Mouse (Mus musculus) cerebellum, postnatal 36 days (tissue): ENCODE data around the gene Mdga1.

Source experiments
- DNase-seq, 2 experiments: peaks; one replicate each; pipeline ENCODE4 v3.0.0; 2021 to 2022; ENCODE audit warnings: mixed read lengths in 2 of 2

The Mdga1 gene

GRCm38 (mm10) chr17:29884596-29884995 is 85.3 kb downstream of the Mdga1 start:
- peak; percentile 37 to 51 for DNase-seq

GRCm38 (mm10) chr17:29883351-29883750 is 86.5 kb downstream of the Mdga1 start:
- no peak for DNase-seq

- DNase-seq, result peak; percentile 78 to 79
Measured at GRCm38 (mm10) chr17:29882885-29883284, 87.0 kb downstream of the Mdga1 start.

- DNase-seq, result no peak
Measured at GRCm38 (mm10) chr17:29880251-29880650, 89.6 kb downstream of the Mdga1 start.

- no peak for DNase-seq
Measured at GRCm38 (mm10) chr17:29878990-29879389, 90.9 kb downstream of the Mdga1 start.

GRCm38 (mm10) chr17:29874082-29874679 is 95.7 kb downstream of the Mdga1 start:
- DNase-seq, result peak; percentile 23 to 32

GRCm38 (mm10) chr17:29873580-29874015 is 96.3 kb downstream of the Mdga1 start:
- peak; percentile 82 to 87 for DNase-seq

- DNase-seq, result no peak
Measured at GRCm38 (mm10) chr17:29870316-29870715, 99.6 kb downstream of the Mdga1 start.

- DNase-seq, result no peak
Measured at GRCm38 (mm10) chr17:29865914-29866313, 104.0 kb downstream of the Mdga1 start.

GRCm38 (mm10) chr17:29864440-29864839 is 105.4 kb downstream of the Mdga1 start:
- no peak for DNase-seq

- DNase-seq, result no peak
Measured at GRCm38 (mm10) chr17:29859788-29860283, 110.1 kb downstream of the Mdga1 start.

GRCm38 (mm10) chr17:29858764-29859163 is 111.1 kb downstream of the Mdga1 start:
- DNase-seq, result peak; percentile 35 to 43

- DNase-seq, result no peak
Measured at GRCm38 (mm10) chr17:29855702-29856580, 113.9 kb downstream of the Mdga1 start.

- DNase-seq, result no peak
Measured at GRCm38 (mm10) chr17:29854835-29855234, 115.1 kb downstream of the Mdga1 start.

GRCm38 (mm10) chr17:29854388-29854787 is 115.5 kb downstream of the Mdga1 start:
- DNase-seq, result no peak

- DNase-seq, result no peak
Measured at GRCm38 (mm10) chr17:29852846-29853486, 116.9 kb downstream of the Mdga1 start.

GRCm38 (mm10) chr17:29849436-29849797 is 120.5 kb downstream of the Mdga1 start:
- DNase-seq, result no peak

GRCm38 (mm10) chr17:29848793-29849435 is 121.0 kb downstream of the Mdga1 start:
- DNase-seq, result peak; percentile 83 to 87

GRCm38 (mm10) chr17:29847291-29847690 is 122.6 kb downstream of the Mdga1 start:
- no peak for DNase-seq

GRCm38 (mm10) chr17:29846284-29846683 is 123.6 kb downstream of the Mdga1 start:
- no peak for DNase-seq

- DNase-seq, result no peak
Measured at GRCm38 (mm10) chr17:29844949-29845348, 124.9 kb downstream of the Mdga1 start.

- DNase-seq, result no peak
Measured at GRCm38 (mm10) chr17:29843419-29844162, 126.3 kb downstream of the Mdga1 start.
